Mouse (Mus musculus) brown adipose tissue, adult 24 weeks (tissue): ENCODE data around the gene Gm49396. TPM values are rescaled to one million over a fixed set of nuclear protein-coding genes. Genes with fewer than 3 reads are reported as not detected.

Source experiments
- H3K27ac ChIP-seq: fragments of 200-500 bp; replicated peaks from 2 replicates; pipeline ENCODE4 v1.5.1; 2012; ENCODE audit warnings: low read depth, mild to moderate bottlenecking, low read length
- H3K4me1 ChIP-seq: fragments of 200-500 bp; 2 replicates; pipeline ENCODE4 v1.6.1; 2012; ENCODE audit warnings: low read length, mixed read lengths; ENCODE audit not compliant: control insufficient read depth, insufficient read depth, insufficient read length
- H3K4me3 ChIP-seq: fragments of 200-500 bp; 2 replicates; pipeline ENCODE4 v1.5.1; 2012; ENCODE audit warnings: low read depth, mild to moderate bottlenecking, low read length, moderate library complexity; ENCODE audit not compliant: insufficient read depth
- polyA plus RNA-seq: library from polyadenylated mRNA; stranded (reverse); fragments of >200 nt; gene quantifications from 2 replicates; pipeline ENCODE4 v1.2.4, GENCODE M21; 2012; ENCODE audit not compliant: missing spikeins, insufficient read depth, insufficient read length

Gm49396 gene
- polyA plus RNA-seq, 1 experiment: 0.91 TPM

DNA sequence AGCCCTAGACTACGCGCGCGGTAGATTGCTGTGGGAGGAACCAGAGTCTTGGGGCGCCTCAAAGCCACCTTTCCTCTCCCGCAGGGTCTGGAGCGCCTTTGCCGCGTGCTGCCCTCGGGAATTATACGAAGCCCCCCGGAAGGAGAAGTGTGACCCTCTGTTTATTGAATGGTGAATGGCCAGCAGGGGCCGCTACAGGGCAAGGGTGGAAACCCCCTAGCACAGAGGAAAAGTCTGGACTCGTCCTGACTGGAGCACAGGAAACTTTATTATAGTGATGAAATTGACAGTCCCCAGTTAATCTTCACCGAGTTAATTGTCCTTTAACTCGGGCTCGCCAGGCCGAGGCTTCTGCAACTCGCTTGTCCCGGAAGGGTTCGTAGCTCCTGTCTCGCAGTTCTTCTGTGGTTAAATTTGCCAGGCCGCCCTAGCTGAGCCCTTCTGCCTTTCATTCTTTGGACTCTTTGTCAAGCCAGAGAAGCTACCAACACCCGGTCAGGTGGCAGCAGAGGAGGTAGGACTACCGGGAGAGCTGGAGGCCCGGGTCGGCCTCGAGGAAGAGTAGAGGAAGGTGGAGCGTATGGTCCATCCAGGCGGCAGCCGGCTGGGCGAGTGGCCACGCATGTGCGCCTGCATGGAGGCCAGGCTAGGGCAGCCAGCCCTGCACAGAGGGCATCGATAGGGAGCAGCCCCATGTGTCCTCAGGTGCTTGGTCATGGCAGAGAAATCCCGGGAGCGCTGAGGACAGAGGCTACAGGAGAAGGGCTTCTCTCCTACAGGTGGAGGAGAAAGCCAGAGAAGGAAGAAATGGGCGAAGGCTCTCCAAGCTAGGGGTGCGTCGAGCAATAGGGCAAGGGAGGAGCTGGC lies 26.5 kb downstream of the Gm49396 start:
- H3K27ac ChIP-seq: peak overlapping the region; percentile 69
- peaks cover 2% of the 10 kb centered on the region for H3K4me1 ChIP-seq
- H3K4me3 ChIP-seq: peak overlapping the region; percentile 73

GRCm38 (mm10) chr7:30590927-30591604 lies 27.9 kb downstream of the Gm49396 start:
- no peak overlapping the region for H3K4me3 ChIP-seq
- H3K27ac ChIP-seq: no peak overlapping the region
- H3K4me1 ChIP-seq: peaks cover 2% of the 10 kb centered on the region

DNA sequence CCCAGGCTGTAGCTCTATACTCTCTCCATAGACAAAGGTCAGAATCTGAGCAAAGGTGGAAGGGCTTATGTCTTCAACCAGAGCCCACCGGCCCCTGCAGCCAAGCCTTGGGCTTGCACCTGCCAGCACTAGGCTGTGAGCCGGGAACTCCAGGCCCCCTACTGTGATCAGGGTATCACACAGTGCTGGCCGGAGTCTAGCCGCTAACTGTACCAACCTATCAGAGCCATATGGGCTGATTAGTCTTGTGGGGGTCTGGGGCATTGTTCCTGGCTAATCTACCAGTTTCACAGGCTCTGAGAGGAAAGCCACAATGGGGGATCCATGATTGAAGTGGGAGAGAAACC lies 28.4 kb downstream of the Gm49396 start:
- peaks cover 2% of the 10 kb centered on the region for H3K4me1 ChIP-seq
- H3K4me3 ChIP-seq: no peak overlapping the region
- H3K27ac ChIP-seq: no peak overlapping the region

- no peaks in the 10 kb centered on the region; the same call in 1 of the 2 replicates for H3K4me1 ChIP-seq
- H3K4me3 ChIP-seq: no peak overlapping the region
- no peak overlapping the region for H3K27ac ChIP-seq
These were observed 29.8 kb downstream of the Gm49396 start for GRCm38 (mm10) chr7:30592772-30593423.

- Histone ChIP-seq H3K27ac (no peak overlapping the region), H3K4me1 (no peaks in the 10 kb centered on the region; the same call in 1 of the 2 replicates)
These were observed 30.7 kb downstream of the Gm49396 start for GRCm38 (mm10) chr7:30593579-30594509.

DNA sequence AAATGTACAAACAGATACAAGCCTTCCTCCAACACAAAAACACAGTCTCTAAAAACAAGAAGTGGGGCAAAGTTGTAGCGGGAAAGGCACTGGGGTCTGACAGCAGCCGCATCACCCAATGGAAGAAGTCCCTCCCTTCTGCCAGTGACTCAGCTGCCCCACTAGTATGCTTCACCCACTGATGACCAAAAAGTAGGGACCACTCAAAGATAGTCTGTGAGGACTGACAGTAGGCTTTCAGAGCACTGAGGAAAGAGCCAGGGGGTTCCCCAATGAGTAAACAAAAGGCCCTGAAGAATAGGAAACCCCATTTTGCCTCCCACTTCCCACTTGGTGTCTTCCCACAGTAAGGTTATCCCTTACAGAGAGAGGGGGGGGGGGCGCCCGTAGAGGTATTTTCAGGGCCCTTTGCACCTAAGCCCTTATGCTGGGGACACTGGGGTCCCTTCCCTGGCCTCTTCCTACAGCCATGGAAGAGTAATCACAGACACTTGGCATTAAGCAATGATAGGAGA lies 31.4 kb downstream of the Gm49396 start:
- Histone ChIP-seq H3K27ac (no peak overlapping the region), H3K4me1 (no peaks in the 10 kb centered on the region; the same call in 1 of the 2 replicates), H3K4me3 (no peak overlapping the region)

More at GRCm38 (mm10) chr7:30593579-30594509, 30.7 kb downstream of the Gm49396 start:
- H3K4me3 ChIP-seq: no peak overlapping the region

DNA sequence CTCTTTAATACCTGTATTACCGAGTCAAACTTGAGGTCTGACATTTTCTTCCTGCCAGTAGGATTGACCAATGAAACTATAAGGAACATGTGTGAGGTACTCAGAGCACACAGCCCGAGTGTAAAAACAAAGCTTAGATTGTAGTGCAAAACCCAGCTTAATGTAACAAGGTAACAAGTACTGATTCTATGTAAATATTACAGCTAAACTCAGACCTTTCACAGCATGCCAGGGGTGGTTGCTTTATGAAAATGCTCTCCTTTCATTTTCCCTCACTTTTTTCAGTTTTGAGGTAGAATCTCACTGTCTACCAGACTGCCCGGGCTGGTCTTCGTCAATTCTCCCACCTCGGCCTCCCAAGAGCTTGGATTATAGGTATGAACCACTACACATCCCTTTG lies 32.9 kb downstream of the Gm49396 start:
- Histone ChIP-seq H3K4me1 (no peaks in the 10 kb centered on the region), H3K4me3 (no peak overlapping the region), H3K27ac (no peak overlapping the region)

- no peak overlapping the region for H3K27ac ChIP-seq
- no peaks in the 10 kb centered on the region for H3K4me1 ChIP-seq
- H3K4me3 ChIP-seq: no peak overlapping the region
These were observed 33.7 kb downstream of the Gm49396 start for GRCm38 (mm10) chr7:30596811-30597210.

GRCm38 (mm10) chr7:30598786-30599185 lies 35.6 kb downstream of the Gm49396 start, which contains the start of gene Zbtb32:
Gene Zbtb32 (minus strand): TSS chr7:30598909.
- H3K27ac ChIP-seq: no peak within 1 kb of the TSS
- no peaks in the 10 kb centered on the region for H3K4me1 ChIP-seq
- H3K4me3 ChIP-seq: no peak within 1 kb of the TSS

GRCm38 (mm10) chr7:30599933-30600353 lies 36.8 kb downstream of the Gm49396 start:
- Histone ChIP-seq H3K4me3 (no peak overlapping the region), H3K27ac (no peak overlapping the region), H3K4me1 (no peaks in the 10 kb centered on the region)

- Histone ChIP-seq H3K4me3 (no peak overlapping the region), H3K4me1 (no peaks in the 10 kb centered on the region)
These were observed 37.5 kb downstream of the Gm49396 start for GRCm38 (mm10) chr7:30600651-30601050.

DNA sequence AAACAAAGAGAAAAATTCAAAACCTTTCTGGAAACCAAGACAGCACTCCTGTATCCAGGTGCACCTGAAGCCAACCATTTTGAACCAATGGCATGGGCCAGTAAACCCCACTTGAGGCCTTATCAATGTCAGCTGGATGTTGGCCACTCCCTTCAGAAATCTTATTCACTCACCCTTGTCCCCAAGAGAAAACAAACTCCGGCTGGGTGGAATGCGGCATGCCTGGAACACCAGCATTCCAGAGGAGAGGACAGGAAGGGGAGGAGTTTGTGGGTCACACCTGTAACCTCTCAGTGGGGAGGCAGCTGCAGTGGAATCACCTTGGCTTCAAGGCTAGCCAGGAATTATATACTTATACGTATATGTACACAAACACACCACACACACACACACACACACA lies 39.4 kb downstream of the Gm49396 start:
- Histone ChIP-seq H3K4me1 (no peaks in the 10 kb centered on the region), H3K27ac (no peak overlapping the region), H3K4me3 (no peak overlapping the region)

More at GRCm38 (mm10) chr7:30600651-30601050, 37.5 kb downstream of the Gm49396 start:
- H3K27ac ChIP-seq: no peak overlapping the region

DNA sequence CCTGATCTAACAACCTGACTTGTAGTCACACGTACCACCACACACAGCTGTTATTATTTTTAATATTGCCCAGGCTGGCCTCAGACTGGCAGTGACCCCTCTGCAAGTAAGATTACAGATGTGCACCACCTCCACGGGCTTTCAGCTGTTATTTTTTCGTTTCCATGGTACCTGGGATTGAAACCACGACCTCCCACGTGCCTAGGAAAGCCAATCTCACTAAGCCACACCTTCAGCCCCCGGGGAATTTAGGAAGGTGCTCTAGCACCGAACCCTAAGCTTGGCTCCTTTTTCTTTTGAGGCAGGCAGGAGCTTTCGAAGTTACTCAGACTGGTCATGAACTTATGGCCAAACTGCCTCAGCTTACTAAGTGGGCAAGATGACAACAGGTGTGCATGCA lies 41.3 kb downstream of the Gm49396 start:
- Histone ChIP-seq H3K4me1 (no peaks in the 10 kb centered on the region), H3K4me3 (no peak overlapping the region), H3K27ac (no peak overlapping the region)

- no peak overlapping the region for H3K4me3 ChIP-seq
- no peaks in the 10 kb centered on the region for H3K4me1 ChIP-seq
- no peak overlapping the region for H3K27ac ChIP-seq
These were observed 41.8 kb downstream of the Gm49396 start for GRCm38 (mm10) chr7:30604944-30605343.
